Mouse (Mus musculus) frontal cortex, postnatal 10 days (tissue): ENCODE measurements around the gene Gfap.
A peak's percentile ranks its signal among the peaks of the same experiment; 100 is the strongest.

Experiments used
- DNase-seq, 2 experiments: peaks; one replicate each; pipeline ENCODE4 v3.0.0; 2022; ENCODE audit warnings: low spot score in 2 of 2, mixed read lengths in 1 of 2

Gfap gene

GRCm38 (mm10) chr11:102896641-102897040 is 4.1 kb downstream of the Gfap start:
- DNase-seq, result no peak

DNA sequence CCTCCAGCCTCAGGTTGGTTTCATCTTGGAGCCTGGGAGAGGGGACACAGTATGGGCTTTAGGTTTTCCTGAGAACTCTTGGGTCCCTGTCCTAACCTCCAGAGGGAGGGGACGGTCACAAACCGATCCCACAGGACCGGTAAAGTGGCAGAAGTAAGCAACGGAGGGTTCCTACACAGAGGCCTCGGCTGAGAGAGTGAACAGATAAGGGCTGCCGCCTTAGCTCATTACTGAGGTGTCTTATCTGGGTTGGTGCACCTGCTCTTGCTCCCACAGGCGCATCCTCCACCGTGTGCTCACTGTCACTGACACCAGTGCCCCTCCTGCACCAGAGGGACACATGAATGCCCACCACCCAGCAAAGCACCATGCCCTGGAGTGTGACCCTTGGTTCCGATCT is 4.9 kb downstream of the Gfap start:
- DNase-seq, result no peak

DNA sequence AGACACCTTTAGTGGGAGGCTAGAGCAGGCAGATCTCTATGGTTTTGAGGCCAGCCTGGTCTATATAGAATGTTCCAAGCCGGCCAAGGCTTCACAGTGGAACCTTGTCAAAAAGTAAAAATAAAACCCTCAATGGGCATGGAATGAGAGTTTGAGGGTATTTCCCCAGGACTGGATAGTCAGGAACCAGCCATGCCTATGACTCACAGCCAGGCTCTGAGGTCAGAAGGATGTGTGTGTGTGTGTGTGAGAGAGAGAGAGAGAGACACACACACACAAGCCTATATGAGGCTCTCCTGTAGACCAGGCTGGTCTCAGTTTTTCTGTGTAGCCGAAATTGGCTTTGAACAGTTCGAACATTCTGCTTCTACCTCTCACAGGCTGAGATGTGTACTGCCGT is 6.0 kb downstream of the Gfap start:
- DNase-seq, result no peak

DNA sequence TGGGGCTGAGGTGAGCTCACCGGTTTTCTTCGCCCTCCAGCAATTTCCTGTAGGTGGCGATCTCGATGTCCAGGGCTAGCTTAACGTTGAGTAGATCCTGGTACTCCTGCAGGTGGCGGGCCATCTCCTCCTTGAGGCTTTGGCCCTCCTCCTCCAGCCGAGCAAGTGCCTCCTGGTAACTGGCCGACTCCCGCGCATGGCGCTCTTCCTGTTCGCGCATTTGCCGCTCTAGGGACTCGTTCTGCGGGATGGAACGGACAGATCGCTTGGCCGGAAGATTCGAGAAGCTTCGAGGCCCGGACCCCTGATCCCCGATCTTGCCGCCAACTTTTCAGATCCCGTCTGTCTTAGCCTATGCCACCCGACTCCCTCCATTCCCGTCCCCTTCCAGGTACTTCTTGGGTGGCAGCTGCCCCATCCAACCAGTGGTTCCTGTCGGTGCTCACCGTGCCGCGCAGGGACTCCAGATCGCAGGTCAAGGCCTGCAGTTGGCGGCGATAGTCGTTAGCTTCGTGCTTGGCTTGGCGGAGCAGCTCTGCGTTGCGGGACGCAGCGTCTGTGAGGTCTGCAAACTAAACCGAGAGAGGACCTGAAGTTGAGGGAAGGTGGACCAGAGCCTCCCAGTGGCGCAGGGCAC is 7.6 kb downstream of the Gfap start:
- peak in 1 of 2 experiments; percentile 52 for DNase-seq

- no peak for DNase-seq
These were observed 10.6 kb downstream of the Gfap start for GRCm38 (mm10) chr11:102890096-102890495.

DNA sequence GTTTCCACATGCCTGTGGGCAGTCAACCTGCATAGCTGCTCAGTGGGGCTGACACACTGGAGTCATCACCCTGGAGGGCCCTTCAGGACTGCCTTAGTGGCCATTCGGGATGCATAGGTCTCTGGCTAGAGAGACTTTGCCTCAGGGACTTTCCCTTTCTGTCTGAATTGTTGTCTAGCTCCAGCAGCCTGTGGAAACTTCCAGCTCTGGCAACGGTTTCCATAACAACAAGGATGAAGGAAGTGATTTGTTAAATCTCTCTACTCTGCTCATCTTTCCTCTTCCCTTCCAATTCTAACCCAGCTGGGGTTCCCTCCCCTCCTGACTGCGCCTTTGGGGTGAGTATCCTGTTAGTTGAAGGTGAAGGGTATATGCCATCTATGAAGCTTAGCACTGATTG is 12.6 kb downstream of the Gfap start:
- peak in 1 of 2 experiments; percentile 26 for DNase-seq

- no peak for DNase-seq
These were observed 13.3 kb downstream of the Gfap start for GRCm38 (mm10) chr11:102887433-102887832.

DNA sequence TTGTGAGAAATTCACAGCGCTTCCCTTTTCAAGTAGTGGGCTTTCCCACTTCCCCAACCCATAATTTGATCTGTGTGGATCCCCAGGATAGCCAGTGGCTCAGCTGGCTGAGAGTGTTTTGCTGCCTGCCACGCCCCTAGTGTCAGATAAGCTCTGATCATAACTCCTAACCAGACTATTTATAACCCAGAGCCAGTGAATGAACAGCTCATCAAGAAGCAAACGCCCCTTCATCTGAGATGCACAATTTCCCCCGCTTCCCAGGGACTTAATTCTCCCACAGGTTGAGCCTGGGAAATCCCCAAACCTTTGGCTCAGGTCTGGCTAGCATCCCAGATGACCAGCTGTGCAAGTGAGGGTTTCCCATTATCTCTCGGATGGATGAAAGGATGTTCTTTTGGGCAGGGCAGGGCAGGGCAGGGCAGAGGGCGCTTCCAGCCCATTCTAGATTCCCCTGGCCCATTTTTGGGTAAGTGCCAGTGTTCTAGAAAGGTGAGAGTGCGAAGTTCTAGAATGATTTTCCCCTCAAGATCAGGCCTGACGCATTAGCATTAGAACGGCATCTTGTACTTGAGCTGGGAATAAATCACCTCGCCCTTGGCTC is 16.0 kb downstream of the Gfap start, which contains the start of gene Fam187a:
Gene Fam187a, plus strand, starts transcription at position 554 of the 604 bp plus-strand sequence.
- DNase-seq, result no peak

- DNase-seq, result no peak
These were observed 19.2 kb downstream of the Gfap start for GRCm38 (mm10) chr11:102881314-102882198.

DNA sequence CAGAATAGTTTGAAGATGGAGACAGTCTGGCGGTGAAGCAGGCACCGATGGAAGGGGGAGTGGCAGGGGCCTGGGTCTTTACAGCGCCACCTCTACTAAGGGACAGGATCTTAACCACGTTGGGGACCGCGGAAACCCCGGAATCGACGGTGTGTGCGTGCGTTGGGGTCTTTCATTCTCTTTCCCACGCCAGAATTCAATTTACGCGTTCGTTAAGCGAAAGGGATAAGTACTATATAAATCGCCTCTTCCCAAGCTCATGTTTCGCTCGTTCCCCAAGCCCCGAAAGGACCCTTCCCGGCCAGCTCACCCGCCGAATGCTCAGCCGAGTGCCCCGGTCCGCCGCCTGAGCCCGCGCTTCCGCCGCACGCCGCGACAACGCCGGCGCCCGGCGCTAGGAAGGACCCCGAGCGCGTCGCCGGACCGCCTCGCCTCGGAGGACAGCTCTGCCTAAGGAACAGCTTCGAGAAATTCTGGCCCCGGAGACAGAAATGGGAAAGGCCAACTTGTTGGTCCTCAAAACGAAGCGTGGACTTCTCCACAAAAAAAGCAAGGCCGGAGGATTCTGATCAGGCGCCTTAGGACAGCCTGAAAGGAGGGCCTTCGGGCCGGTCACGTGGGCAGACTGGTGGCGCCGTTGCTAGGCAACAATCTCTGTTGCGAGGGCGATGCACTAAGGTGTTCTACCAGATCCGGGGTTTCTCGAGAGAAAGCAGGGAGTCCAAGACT is 20.0 kb downstream of the Gfap start, which contains the start of the genes Eftud2 and Ccdc103:
Gene Eftud2, minus strand, starts transcription at position 401 of the 729 bp plus-strand sequence.
Gene Ccdc103, plus strand, starts transcription at position 620 of the 729 bp plus-strand sequence.
- DNase-seq, result peak; percentile 84 to 90

DNA sequence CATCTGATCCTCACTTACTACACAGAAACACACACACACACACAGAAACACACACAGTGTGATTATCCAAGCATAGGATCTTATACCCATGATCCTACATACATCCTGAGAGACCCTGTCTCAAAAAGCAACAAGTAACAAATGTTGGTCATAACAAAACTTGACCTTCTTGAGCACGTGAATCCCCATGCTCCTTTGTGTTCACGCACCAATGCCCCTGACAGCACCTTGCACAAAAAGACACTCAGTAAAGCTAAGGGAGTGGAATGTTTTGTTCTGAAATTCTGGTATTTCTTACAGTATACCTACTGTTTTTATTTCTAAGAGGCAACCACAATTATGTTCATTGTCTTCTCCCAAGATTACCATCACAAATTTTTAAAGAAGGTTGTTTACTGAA is 21.2 kb downstream of the Gfap start:
- DNase-seq, result no peak

- DNase-seq, result no peak
These were observed 25.8 kb downstream of the Gfap start for GRCm38 (mm10) chr11:102874801-102875334.

DNA sequence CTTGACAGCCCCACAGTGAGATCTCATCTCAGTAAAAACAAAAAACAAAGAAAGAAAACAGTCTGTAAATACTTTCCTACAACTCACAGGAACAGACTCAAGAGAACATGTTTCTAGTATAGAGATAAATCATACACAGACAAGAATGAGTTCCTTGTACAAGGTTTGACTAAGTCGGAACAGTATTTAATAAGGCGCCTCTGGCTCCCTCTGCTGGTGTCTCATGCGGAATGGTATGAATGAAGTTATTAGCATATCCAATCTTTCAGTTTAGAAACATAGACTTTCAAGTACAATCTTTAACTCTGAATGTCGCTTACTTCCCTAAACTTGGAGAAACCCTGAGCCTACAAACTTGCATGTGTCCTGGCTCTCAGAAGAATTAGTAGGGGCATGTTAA is 36.4 kb downstream of the Gfap start:
- DNase-seq, result peak in 1 of 2 experiments; percentile 61

DNA sequence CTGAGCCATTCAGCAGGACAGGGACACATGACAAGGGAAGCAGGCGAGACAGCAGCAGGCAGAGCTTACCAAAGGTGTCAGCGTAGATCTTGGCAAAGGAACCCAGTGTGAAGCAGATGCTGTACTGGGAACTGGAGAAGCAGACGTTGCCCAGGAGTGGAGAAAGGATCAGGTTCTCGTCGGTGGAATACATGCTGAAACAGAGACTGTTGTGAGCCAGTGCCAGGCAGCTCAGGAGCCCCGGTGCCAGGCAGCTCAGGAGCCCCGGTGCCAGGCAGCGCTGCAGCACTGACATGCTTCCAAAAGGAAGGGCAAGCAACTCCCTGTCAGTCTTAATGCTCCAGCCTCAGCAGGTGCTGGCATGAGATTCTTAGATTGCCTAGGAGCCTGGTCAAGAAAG is 40.8 kb downstream of the Gfap start:
- DNase-seq, result no peak

DNA sequence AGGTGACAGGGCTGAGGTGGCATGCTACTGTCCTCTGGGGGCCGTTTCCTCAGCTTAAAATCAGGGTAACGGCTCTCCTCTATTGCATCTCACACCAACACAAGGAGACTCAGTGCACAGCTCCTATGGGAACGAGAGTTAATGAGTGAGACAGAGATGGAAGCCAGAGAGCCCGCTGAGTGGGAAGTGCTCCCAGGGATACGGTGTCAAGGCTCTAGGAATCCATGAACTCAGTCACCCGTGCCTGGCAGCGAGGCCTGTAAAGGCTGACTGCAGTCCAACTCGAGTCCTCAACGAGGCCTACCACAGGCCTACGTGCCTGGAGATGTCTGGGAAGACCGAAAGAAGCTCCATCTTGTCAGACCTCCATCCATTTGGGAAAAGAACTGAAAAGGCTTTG is 41.8 kb downstream of the Gfap start:
- no peak for DNase-seq

GRCm38 (mm10) chr11:102855941-102856340 is 44.8 kb downstream of the Gfap start:
- DNase-seq, result no peak

- no peak for DNase-seq
These were observed 47.0 kb downstream of the Gfap start for GRCm38 (mm10) chr11:102853760-102854159.

- DNase-seq, result no peak
These were observed 48.8 kb downstream of the Gfap start for GRCm38 (mm10) chr11:102851883-102852282.

DNA sequence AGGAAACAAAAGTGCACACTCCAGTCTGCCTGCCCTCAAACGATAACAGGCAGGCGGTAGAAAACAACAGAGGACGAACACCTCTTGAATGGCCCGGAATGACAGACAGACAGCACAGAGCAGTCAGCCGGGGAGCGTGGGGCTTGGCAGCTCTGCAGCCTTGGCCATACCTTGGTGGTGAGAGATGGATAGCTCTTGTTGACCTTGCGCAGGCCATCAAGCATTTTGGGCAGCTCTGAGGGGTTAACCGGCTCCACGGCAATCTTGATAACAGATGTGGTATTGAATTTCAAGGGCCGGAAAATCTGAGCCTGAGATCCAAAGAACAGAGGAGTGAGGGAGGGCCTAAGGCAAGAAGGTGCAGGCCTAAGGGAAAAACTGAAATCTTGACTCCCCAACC is 54.8 kb downstream of the Gfap start:
- DNase-seq, result no peak

DNA sequence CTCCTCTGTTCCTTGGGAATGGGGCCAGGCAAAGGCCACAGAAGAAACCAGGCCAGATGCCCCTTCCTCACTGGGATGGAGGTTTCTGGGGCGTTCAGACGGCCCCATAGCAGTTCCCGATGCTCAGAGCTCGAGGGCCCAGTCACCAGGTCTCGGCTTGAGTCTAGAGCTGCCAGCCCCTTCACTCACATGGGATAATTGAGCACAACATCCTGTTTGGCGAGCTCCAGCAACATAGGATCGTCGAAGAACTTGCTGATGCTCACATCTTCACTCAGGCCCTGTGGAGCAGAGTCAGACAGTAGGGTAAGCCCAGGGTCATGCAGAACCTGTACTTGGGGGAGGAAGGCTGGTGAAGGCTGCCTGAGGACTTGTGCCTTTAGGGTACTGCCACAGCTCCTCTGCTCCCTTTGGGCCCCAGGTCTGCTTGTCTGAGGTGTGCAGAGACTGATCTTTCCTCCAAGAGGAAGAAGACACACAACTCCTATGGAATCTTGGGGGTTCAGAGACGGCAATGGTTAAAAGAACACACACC is 62.0 kb downstream of the Gfap start:
- no peak for DNase-seq

GRCm38 (mm10) chr11:102838126-102838525 is 62.6 kb downstream of the Gfap start:
- no peak for DNase-seq
